Mouse (Mus musculus) erythroid progenitor cell, adult 5-6 weeks (primary cell): ENCODE results near the gene Kcnj3. TPM values are rescaled to one million over a fixed set of nuclear protein-coding genes. Genes with fewer than 3 reads are reported as not detected.

Experiments used
- ATAC-seq: replicated peaks from 2 replicates; pipeline ENCODE4 v1.8.0; 2016; ENCODE audit warnings: moderate number of reproducible peaks, mild to moderate bottlenecking, moderate TSS enrichment, inconsistent platforms; ENCODE audit not compliant: poor library complexity, low FRiP score, severe bottlenecking
- total RNA-seq, 2 experiments: library from RNA; stranded (forward) in 1 of 2; stranded (reverse) in 1 of 2; fragments of 150-400 nt in 1 of 2; fragments of 186-747, 209-891 nt in 1 of 2; gene quantifications; 2 replicates each; pipeline versions ENCODE4 v1.2.3 to v1.2.4; 2015 to 2017; ENCODE audit warnings: low replicate concordance in 2 of 2

Gene Kcnj3
- total RNA-seq, 2 experiments from 2014 or later: not detected

GRCm38 (mm10) chr2:55503390-55504176 lies 67.8 kb downstream of the Kcnj3 start:
- no peak for ATAC-seq

DNA sequence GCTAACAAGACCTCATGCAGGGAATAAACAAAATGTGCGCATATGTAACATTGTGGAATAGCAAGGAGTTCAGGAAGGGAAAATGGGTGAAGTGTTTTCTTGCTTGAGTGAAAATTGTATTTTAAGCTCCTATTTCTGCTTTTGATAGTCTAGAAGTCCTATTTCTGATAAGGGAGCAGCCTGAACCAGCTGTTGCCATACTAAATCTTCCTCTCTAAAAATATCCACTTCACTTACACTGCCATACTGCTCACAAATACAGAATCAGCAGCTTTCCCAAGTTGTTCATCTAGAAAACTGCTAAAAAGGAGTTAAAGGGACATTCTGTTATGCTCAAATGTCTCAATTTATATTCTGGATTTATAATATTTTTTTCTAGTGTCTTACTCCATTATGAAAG lies 69.9 kb downstream of the Kcnj3 start:
- ATAC-seq: no peak

GRCm38 (mm10) chr2:55517297-55517696 lies 81.5 kb downstream of the Kcnj3 start:
- ATAC-seq: no peak

GRCm38 (mm10) chr2:55532738-55533491 lies 97.1 kb downstream of the Kcnj3 start:
- no peak for ATAC-seq

- ATAC-seq: no peak
These were observed 99.2 kb downstream of the Kcnj3 start for GRCm38 (mm10) chr2:55534946-55535345.

DNA sequence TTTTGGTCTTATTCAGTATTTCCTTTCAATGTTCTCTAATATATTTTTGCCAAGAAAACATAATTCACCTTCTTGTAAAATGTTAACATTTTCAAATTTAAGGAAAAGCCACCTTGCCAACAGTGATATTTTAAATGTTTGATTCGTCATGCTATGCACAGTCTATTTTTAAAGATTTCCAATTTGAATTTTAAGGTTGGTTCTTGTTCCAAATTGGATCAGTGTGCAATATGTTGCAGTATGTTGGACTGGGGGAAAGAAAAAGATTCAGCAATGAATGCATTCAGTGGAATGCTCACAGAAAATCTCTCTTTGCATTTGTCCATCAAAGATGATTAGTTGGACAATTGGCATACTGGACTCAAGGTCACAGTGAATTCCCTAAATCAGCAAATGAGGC lies 99.7 kb downstream of the Kcnj3 start:
- ATAC-seq: no peak

- ATAC-seq: no peak
These were observed 111.8 kb downstream of the Kcnj3 start for GRCm38 (mm10) chr2:55547612-55548011.

- no peak for ATAC-seq
These were observed 122.7 kb downstream of the Kcnj3 start for GRCm38 (mm10) chr2:55558368-55558985.

DNA sequence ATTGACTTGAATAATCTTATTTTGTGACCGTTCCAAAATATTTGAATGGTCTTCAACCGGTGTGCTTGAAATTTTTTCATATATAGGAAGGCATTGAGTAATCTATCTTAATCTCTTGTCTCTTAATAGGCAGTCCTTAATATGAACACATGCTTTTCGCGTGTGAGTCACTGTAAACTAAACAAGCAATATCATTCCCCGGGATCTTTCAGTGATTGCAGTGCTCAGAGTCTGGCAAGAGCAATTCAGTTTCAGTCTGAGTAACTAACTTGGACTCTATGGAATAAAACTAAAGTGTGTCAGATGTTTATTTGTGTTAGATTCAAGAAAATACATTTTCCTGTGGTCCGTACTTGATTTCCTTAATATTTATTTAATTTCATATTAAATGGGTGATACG lies 133.5 kb downstream of the Kcnj3 start:
- ATAC-seq: no peak

DNA sequence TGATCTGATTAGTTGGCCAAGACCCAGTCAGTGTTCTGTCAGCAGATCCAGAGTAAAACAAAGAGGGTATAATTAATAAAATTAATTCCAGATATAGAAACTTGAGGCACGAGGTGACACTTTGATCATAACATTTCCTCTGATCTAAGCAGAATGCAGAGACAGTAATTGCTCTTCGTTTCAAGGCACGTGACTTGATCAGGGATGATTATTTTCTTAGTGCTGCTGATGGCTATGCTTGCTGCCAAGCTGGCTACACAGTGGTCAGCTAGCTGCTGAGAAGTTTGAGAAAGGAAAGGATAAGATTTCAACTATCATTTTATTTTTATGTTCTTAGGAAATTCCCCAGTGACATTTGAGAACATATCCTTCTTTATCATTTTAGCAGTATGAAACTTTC lies 135.7 kb downstream of the Kcnj3 start:
- ATAC-seq: no peak

- no peak for ATAC-seq
These were observed 144.5 kb downstream of the Kcnj3 start for GRCm38 (mm10) chr2:55580286-55580685.

GRCm38 (mm10) chr2:55591226-55591988 lies 155.6 kb downstream of the Kcnj3 start:
- no peak for ATAC-seq
